ENCODE assay signal across 8 mouse cellular contexts in the genomic region with DNA sequence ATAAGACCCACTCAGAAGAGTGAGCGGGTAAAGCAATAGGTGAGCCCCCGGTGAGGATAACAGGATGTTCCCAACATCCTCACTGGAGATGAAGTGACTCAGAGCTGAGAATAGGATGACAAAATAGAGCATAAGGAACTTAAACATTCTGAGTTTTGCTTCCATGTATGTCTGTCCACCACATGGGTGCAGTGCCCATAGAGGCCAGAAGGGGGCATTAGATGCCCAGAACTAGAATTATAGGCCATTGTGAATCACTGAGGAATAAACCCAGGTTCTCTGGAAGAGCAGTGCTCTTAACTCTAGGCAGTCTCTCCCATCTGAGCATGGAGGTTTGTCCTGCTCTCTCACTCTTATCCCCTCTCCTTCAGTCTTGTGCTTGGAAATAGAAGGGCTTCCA. TPM values are rescaled to one million over a fixed set of nuclear protein-coding genes. Genes with fewer than 3 reads are reported as not detected.
A peak's percentile ranks its signal among the peaks of the same experiment; 100 is the strongest.
DNase-seq lines count a peak whose midpoint lies in the region.

No protein-coding gene starts in this region.

- peak; percentile 57 for DNase-seq in adrenal gland, postnatal 14 days
- DNase-seq in adrenal gland, adult 8-10 months: no peak
- peak; percentile 40 to 43 for DNase-seq in layer of hippocampus, postnatal 10 days (ENCODE audit: low spot score in 2 of 2)
- DNase-seq in layer of hippocampus, adult 9-10 months (ENCODE audit: low spot score): no peak
- DNase-seq in c-Kit-positive CD71-negative TER-119-negative erythroid progenitor cells, embryonic 14.5 days (ENCODE audit: low read depth): peak; percentile 49
- DNase-seq in lung, postnatal 10 days: peak; percentile 26
- DNase-seq in frontal cortex, postnatal 25 days (ENCODE audit: low spot score in 2 of 2): no peak
- no peak for DNase-seq in MN1 (ENCODE audit: low spot score)

RNA-seq across cellular contexts. Expression of gene Fsd2, which starts 12.4 kb away (rescaled TPM):
- total RNA-seq in adrenal gland, postnatal 14 days (2021): 1.3 and 2.0 TPM in 2 replicates
- total RNA-seq in adrenal gland, adult 8-10 months (2022): 1 to 10 TPM in 3 of 4 experiments, under 1 TPM in 1; 0.66 to 3.4 (median 1.0) TPM
- under 1 TPM; 0.11 to 0.25 TPM for total RNA-seq in layer of hippocampus, postnatal 10 days (2021)

RNA-seq across cellular contexts. Expression of gene Whamm, which starts 16.7 kb away (rescaled TPM):
- 16.1 and 18.3 TPM in 2 replicates for total RNA-seq in adrenal gland, postnatal 14 days (2021)
- total RNA-seq in adrenal gland, adult 8-10 months (2022): 10 to 100 TPM; 20.7 to 32.3 (median 29.1) TPM
- 10 to 100 TPM; 15.3 to 19.9 TPM for total RNA-seq in layer of hippocampus, postnatal 10 days (2021)

RNA-seq across cellular contexts. Expression of gene BC048679, which starts 56.3 kb away (rescaled TPM):
- total RNA-seq in adrenal gland, postnatal 14 days (2021): not detected in 2 replicates
- total RNA-seq in adrenal gland, adult 8-10 months (2022): not detected
- not detected for total RNA-seq in layer of hippocampus, postnatal 10 days (2021)

Comparison
In these comparisons a context has a peak if more than half of its experiments do, and no peak if none do; other contexts are left out.
1. DNase-seq: peak in adrenal gland, postnatal 14 days (single experiment), layer of hippocampus, postnatal 10 days (2 of 2), c-Kit-positive CD71-negative TER-119-negative erythroid progenitor cells, embryonic 14.5 days (single experiment) and lung, postnatal 10 days (single experiment); none in adrenal gland, adult 8-10 months (single experiment), layer of hippocampus, adult 9-10 months (single experiment), frontal cortex, postnatal 25 days (0 of 2) and MN1 (single experiment).